Mouse (Mus musculus) spleen, postnatal 14 days (tissue): ENCODE results near the gene Hpn.

Experiments used
- DNase-seq, 2 experiments: peaks; one replicate each; pipeline ENCODE4 v3.0.0; 2021 to 2022; ENCODE audit warnings: low spot score in 2 of 2

Hpn gene

GRCm38 (mm10) chr7:31110861-31111385 lies 4.2 kb downstream of the Hpn start:
- no peak for DNase-seq

- DNase-seq, result no peak
These were observed 5.3 kb downstream of the Hpn start for GRCm38 (mm10) chr7:31109796-31110195.

GRCm38 (mm10) chr7:31109091-31109490 lies 6.0 kb downstream of the Hpn start:
- no peak for DNase-seq

- no peak for DNase-seq
These were observed 7.3 kb downstream of the Hpn start for GRCm38 (mm10) chr7:31107781-31108180.

GRCm38 (mm10) chr7:31106166-31106565 lies 8.9 kb downstream of the Hpn start:
- DNase-seq, result no peak

- DNase-seq, result no peak
These were observed 9.9 kb downstream of the Hpn start for GRCm38 (mm10) chr7:31105061-31105768.

GRCm38 (mm10) chr7:31100786-31101185 lies 14.3 kb downstream of the Hpn start:
- DNase-seq, result no peak

GRCm38 (mm10) chr7:31099612-31099982 lies 15.5 kb downstream of the Hpn start:
- no peak for DNase-seq

GRCm38 (mm10) chr7:31098697-31099611 lies 16.1 kb downstream of the Hpn start:
- no peak for DNase-seq

GRCm38 (mm10) chr7:31097583-31098248 lies 17.4 kb downstream of the Hpn start:
- DNase-seq, result peak; percentile 74 to 79

GRCm38 (mm10) chr7:31096892-31097564 lies 18.1 kb downstream of the Hpn start:
- DNase-seq, result no peak

GRCm38 (mm10) chr7:31094774-31095501 lies 20.2 kb downstream of the Hpn start:
- no peak for DNase-seq

GRCm38 (mm10) chr7:31089721-31090120 lies 25.4 kb downstream of the Hpn start:
- DNase-seq, result no peak

GRCm38 (mm10) chr7:31088206-31088605 lies 26.9 kb downstream of the Hpn start:
- no peak for DNase-seq

- DNase-seq, result no peak
These were observed 27.8 kb downstream of the Hpn start for GRCm38 (mm10) chr7:31087262-31087661.

GRCm38 (mm10) chr7:31086175-31086755 lies 28.8 kb downstream of the Hpn start:
- DNase-seq, result no peak

GRCm38 (mm10) chr7:31085171-31085570 lies 29.9 kb downstream of the Hpn start:
- DNase-seq, result no peak

- DNase-seq, result no peak
These were observed 30.9 kb downstream of the Hpn start for GRCm38 (mm10) chr7:31084140-31084539.

GRCm38 (mm10) chr7:31082831-31083588 lies 32.1 kb downstream of the Hpn start:
- DNase-seq, result no peak

- DNase-seq, result no peak
These were observed 33.0 kb downstream of the Hpn start for GRCm38 (mm10) chr7:31082106-31082505.
